Mouse (Mus musculus) C2C12 (cell line): ENCODE measurements at regions not wholly inside any gene's neighbourhood (a gene's known extent, or its start where the extent isn't known, plus 50 kb on each side); places are given as distances from the start of the nearest gene placed in this dataset.

Source experiments
- CTCF ChIP-seq: IDR thresholded peaks from one replicate; pipeline ENCODE4 v1.5.1; 2011; ENCODE audit not compliant: control insufficient read depth, insufficient read depth, insufficient read length
- MYOG ChIP-seq: IDR thresholded peaks from one replicate; pipeline ENCODE4 v1.6.1; 2011; ENCODE audit not compliant: control insufficient read depth, insufficient read length; ENCODE audit errors: extremely low read depth
- USF1 ChIP-seq: IDR thresholded peaks from one replicate; pipeline ENCODE4 v1.6.1; 2011; ENCODE audit warnings: low read depth, mild to moderate bottlenecking, control low read depth, moderate library complexity

DNA sequence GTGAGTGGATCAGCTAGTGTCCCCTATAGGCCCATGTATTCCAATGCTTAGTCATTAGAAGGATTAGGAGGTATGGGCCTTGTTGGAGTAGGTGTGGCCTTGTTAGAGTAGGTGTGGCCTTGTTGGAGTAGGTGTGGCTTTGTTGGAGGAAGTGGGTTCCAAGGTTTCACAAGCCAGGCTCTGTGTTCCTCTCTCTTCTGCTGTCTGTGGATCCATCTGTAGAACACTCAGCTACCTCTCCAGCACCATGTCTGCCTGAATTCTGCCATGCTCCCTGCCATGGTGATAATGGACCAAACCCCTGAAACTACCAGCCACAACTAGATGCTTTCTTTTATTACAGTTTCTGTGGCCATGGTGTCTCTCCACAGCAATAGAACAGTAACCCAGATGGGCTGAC, 235.7 kb upstream of the Nr5a2 start:
- TF ChIP-seq CTCF (no peak), USF1 (no peak), MYOG (no peak)
